Mouse (Mus musculus): Measurements from ENCODE around the gene Ovol3. TPM values are rescaled to one million over a fixed set of nuclear protein-coding genes. Genes with fewer than 3 reads are reported as not detected.

Gene Ovol3
- total and polyA plus RNA-seq, 2 experiments from 2014 or later: not detected

GRCm38 (mm10) chr7:30200200-30200599 is 35.3 kb downstream of the Ovol3 start:
- no peak overlapping the region for H3K9ac ChIP-seq (replicated peaks; ENCODE audit: low read length, poor library complexity, severe bottlenecking)
- 80% methylated on average over 5 of the region's 5 CpGs for WGBS
- H3K4me2 ChIP-seq (ENCODE audit: low read depth, low read length, poor library complexity, severe bottlenecking): no peak overlapping the region
- no peak for DNase-seq (ENCODE audit: low spot score)
- no peaks in the 10 kb centered on the region for H3K4me1 ChIP-seq (ENCODE audit: insufficient read depth, low read length)
- no peaks in the 10 kb centered on the region for H3K36me3 ChIP-seq (ENCODE audit: insufficient read depth, low read length)
- H3K27me3 ChIP-seq (ENCODE audit: insufficient read depth, low read length): no peaks in the 10 kb centered on the region
- no peaks in the 10 kb centered on the region for H3K9me3 ChIP-seq (ENCODE audit: low read length)
- no peak for ATAC-seq (ENCODE audit: low FRiP score)
- no peak overlapping the region for H3K4me3 ChIP-seq (ENCODE audit: low read depth, low read length)
- no peak for TF ChIP-seq CTCF (IDR thresholded peaks at IDR 0.05)
- H3K27ac ChIP-seq (ENCODE audit: low read depth, low read length): no peak overlapping the region

GRCm38 (mm10) chr7:30199498-30200139 is 35.9 kb downstream of the Ovol3 start:
- WGBS: 80% methylated on average over 18 of the region's 18 CpGs
- Histone ChIP-seq H3K9ac (replicated peaks; ENCODE audit: low read length, poor library complexity, severe bottlenecking) (no peak overlapping the region), H3K36me3 (ENCODE audit: insufficient read depth, low read length) (no peaks in the 10 kb centered on the region), H3K4me2 (ENCODE audit: low read depth, low read length, poor library complexity, severe bottlenecking) (no peak overlapping the region), H3K4me3 (ENCODE audit: low read depth, low read length) (no peak overlapping the region), H3K27ac (ENCODE audit: low read depth, low read length) (no peak overlapping the region), H3K4me1 (ENCODE audit: insufficient read depth, low read length) (no peaks in the 10 kb centered on the region), H3K9me3 (ENCODE audit: low read length) (no peaks in the 10 kb centered on the region), H3K27me3 (ENCODE audit: insufficient read depth, low read length) (no peaks in the 10 kb centered on the region)
- no peak for DNase-seq (ENCODE audit: low spot score)
- ATAC-seq (ENCODE audit: low FRiP score): no peak
- TF ChIP-seq CTCF (IDR thresholded peaks at IDR 0.05): no peak

- 6% methylated on average over 8 of the region's 8 CpGs for WGBS
- H3K4me3 ChIP-seq (ENCODE audit: low read depth, low read length): peak within 1 kb of the TSS; percentile 15; the same call in 1 of the 2 replicates
- ATAC-seq (ENCODE audit: low FRiP score): no peak
- no peaks in the 10 kb centered on the region; the same call in 1 of the 2 replicates for H3K4me1 ChIP-seq (ENCODE audit: insufficient read depth, low read length)
- no peak within 1 kb of the TSS for H3K9ac ChIP-seq (replicated peaks; ENCODE audit: low read length, poor library complexity, severe bottlenecking)
- no peaks in the 10 kb centered on the region for H3K9me3 ChIP-seq (ENCODE audit: low read length)
- no peaks in the 10 kb centered on the region for H3K36me3 ChIP-seq (ENCODE audit: insufficient read depth, low read length)
- peak; percentile 92 for TF ChIP-seq CTCF (IDR thresholded peaks at IDR 0.05)
- H3K4me2 ChIP-seq (ENCODE audit: low read depth, low read length, poor library complexity, severe bottlenecking): peak within 1 kb of the TSS; percentile 28; the same call in 1 of the 2 replicates
- DNase-seq (ENCODE audit: low spot score): peak; percentile 93
- no peaks in the 10 kb centered on the region for H3K27me3 ChIP-seq (ENCODE audit: insufficient read depth, low read length)
- no peak within 1 kb of the TSS for H3K27ac ChIP-seq (ENCODE audit: low read depth, low read length)
Observed at GRCm38 (mm10) chr7:30198481-30198971, 37.0 kb downstream of the Ovol3 start, which contains the start of gene Capns1. Gene Capns1 (minus strand): TSS chr7:30198811.

- Histone ChIP-seq H3K4me1 (ENCODE audit: insufficient read depth, low read length) (peaks cover 6% of the 10 kb centered on the region; the same call in 1 of the 2 replicates), H3K9ac (replicated peaks; ENCODE audit: low read length, poor library complexity, severe bottlenecking) (no peak overlapping the region), H3K9me3 (ENCODE audit: low read length) (no peaks in the 10 kb centered on the region), H3K4me2 (ENCODE audit: low read depth, low read length, poor library complexity, severe bottlenecking) (no peak overlapping the region), H3K4me3 (ENCODE audit: low read depth, low read length) (no peak overlapping the region), H3K36me3 (ENCODE audit: insufficient read depth, low read length) (no peaks in the 10 kb centered on the region), H3K27me3 (ENCODE audit: insufficient read depth, low read length) (no peaks in the 10 kb centered on the region), H3K27ac (ENCODE audit: low read depth, low read length) (no peak overlapping the region)
- DNase-seq (ENCODE audit: low spot score) (no peak), ATAC-seq (ENCODE audit: low FRiP score) (no peak)
- no peak for TF ChIP-seq CTCF (IDR thresholded peaks at IDR 0.05)
- WGBS: 72% methylated on average over 5 of the region's 5 CpGs
Observed at GRCm38 (mm10) chr7:30197592-30198129, 37.9 kb downstream of the Ovol3 start.

- no peak for ATAC-seq (ENCODE audit: low FRiP score)
- DNase-seq (ENCODE audit: low spot score): no peak
- no peak overlapping the region for H3K4me3 ChIP-seq (ENCODE audit: low read depth, low read length)
- no peak overlapping the region for H3K9ac ChIP-seq (replicated peaks; ENCODE audit: low read length, poor library complexity, severe bottlenecking)
- TF ChIP-seq CTCF (IDR thresholded peaks at IDR 0.05): no peak
- no peaks in the 10 kb centered on the region for H3K27me3 ChIP-seq (ENCODE audit: insufficient read depth, low read length)
- peaks cover 7% of the 10 kb centered on the region for H3K36me3 ChIP-seq (ENCODE audit: insufficient read depth, low read length)
- H3K4me2 ChIP-seq (ENCODE audit: low read depth, low read length, poor library complexity, severe bottlenecking): no peak overlapping the region
- 88% methylated on average over 6 of the region's 6 CpGs for WGBS
- H3K9me3 ChIP-seq (ENCODE audit: low read length): no peaks in the 10 kb centered on the region
- peaks cover 6% of the 10 kb centered on the region; the same call in 1 of the 2 replicates for H3K4me1 ChIP-seq (ENCODE audit: insufficient read depth, low read length)
- H3K27ac ChIP-seq (ENCODE audit: low read depth, low read length): no peak overlapping the region
Observed at GRCm38 (mm10) chr7:30196171-30196570, 39.4 kb downstream of the Ovol3 start.

- DNase-seq (ENCODE audit: low spot score): no peak
- peaks cover 9% of the 10 kb centered on the region for H3K36me3 ChIP-seq (ENCODE audit: insufficient read depth, low read length)
- no peak for TF ChIP-seq CTCF (IDR thresholded peaks at IDR 0.05)
- H3K4me1 ChIP-seq (ENCODE audit: insufficient read depth, low read length): peaks cover 6% of the 10 kb centered on the region; the same call in 1 of the 2 replicates
- H3K27me3 ChIP-seq (ENCODE audit: insufficient read depth, low read length): no peaks in the 10 kb centered on the region
- ATAC-seq (ENCODE audit: low FRiP score): no peak
- WGBS: 76% methylated on average over 6 of the region's 6 CpGs
- H3K4me2 ChIP-seq (ENCODE audit: low read depth, low read length, poor library complexity, severe bottlenecking): peak overlapping the region; percentile 53
- H3K4me3 ChIP-seq (ENCODE audit: low read depth, low read length): peak overlapping the region; percentile 75
- H3K9me3 ChIP-seq (ENCODE audit: low read length): no peaks in the 10 kb centered on the region
- no peak overlapping the region for H3K9ac ChIP-seq (replicated peaks; ENCODE audit: low read length, poor library complexity, severe bottlenecking)
- peak overlapping the region; percentile 77; the same call in 1 of the 2 replicates for H3K27ac ChIP-seq (ENCODE audit: low read depth, low read length)
Observed at GRCm38 (mm10) chr7:30195461-30195860, 40.1 kb downstream of the Ovol3 start.
